Mouse (Mus musculus) spleen, adult 2 months (tissue): ENCODE measurements around the gene G6pc3. TPM values are rescaled to one million over a fixed set of nuclear protein-coding genes. Genes with fewer than 3 reads are reported as not detected.

Experiments used
- DNase-seq, 2 experiments: peaks; one replicate each; pipeline versions ENCODE4 v3.0.0 to v3.0.0-alpha.2; 2012 to 2021; ENCODE audit warnings: low spot score in 2 of 2, low read depth in 1 of 2
- H3K27ac ChIP-seq: fragments of 200-500 bp; 2 replicates; pipeline ENCODE4 v1.5.1; 2012; ENCODE audit warnings: low read length, inconsistent platforms; ENCODE audit not compliant: insufficient read depth
- H3K27me3 ChIP-seq: fragments of 200-500 bp; 2 replicates; pipeline ENCODE4 v1.6.1; 2012; ENCODE audit warnings: mild to moderate bottlenecking, moderate library complexity, low read length, inconsistent platforms; ENCODE audit not compliant: control insufficient read depth, insufficient read depth
- H3K36me3 ChIP-seq: fragments of 200-500 bp; 2 replicates; pipeline ENCODE4 v1.6.1; 2012; ENCODE audit warnings: mild to moderate bottlenecking, low read length, inconsistent platforms; ENCODE audit not compliant: control insufficient read depth, insufficient read depth
- H3K4me1 ChIP-seq: fragments of 200-500 bp; 2 replicates; pipeline ENCODE4 v1.6.1; 2011; ENCODE audit warnings: inconsistent platforms; ENCODE audit not compliant: control insufficient read depth, insufficient read depth, insufficient read length
- H3K4me3 ChIP-seq: fragments of 200-500 bp; 2 replicates; pipeline ENCODE4 v1.5.1; 2011; ENCODE audit warnings: mild to moderate bottlenecking, inconsistent platforms; ENCODE audit not compliant: insufficient read depth, insufficient read length; ENCODE audit errors: extremely low read depth
- CTCF ChIP-seq: fragments of 200-500 bp; IDR thresholded peaks from 2 replicates; pipeline ENCODE4 v1.5.1; 2011; ENCODE audit warnings: mild to moderate bottlenecking, inconsistent platforms; ENCODE audit not compliant: insufficient read depth, insufficient read length, insufficient replicate concordance; ENCODE audit errors: extremely low read depth
- POLR2A ChIP-seq: fragments of 200-500 bp; IDR thresholded peaks from 2 replicates; pipeline ENCODE4 v1.6.1; 2011; ENCODE audit warnings: low read depth, low read length, inconsistent platforms
- WGBS: fragments of 180-500 bp; shearing (Covaris S2); methylation state at CpG from one replicate; pipeline ENCODE4 v1.1.7; 2018; 5-methylcytosine and 5-hydroxymethylcytosine counted together
- polyA plus RNA-seq: library from polyadenylated mRNA; depleted of rRNA; stranded (reverse); fragments of >200 nt; gene quantifications from 2 replicates; pipeline ENCODE4 v1.2.3, GENCODE M21; 2012; rRNA removed

The G6pc3 gene
- 63.9 and 72.3 TPM in 2 replicates for polyA plus RNA-seq

DNA sequence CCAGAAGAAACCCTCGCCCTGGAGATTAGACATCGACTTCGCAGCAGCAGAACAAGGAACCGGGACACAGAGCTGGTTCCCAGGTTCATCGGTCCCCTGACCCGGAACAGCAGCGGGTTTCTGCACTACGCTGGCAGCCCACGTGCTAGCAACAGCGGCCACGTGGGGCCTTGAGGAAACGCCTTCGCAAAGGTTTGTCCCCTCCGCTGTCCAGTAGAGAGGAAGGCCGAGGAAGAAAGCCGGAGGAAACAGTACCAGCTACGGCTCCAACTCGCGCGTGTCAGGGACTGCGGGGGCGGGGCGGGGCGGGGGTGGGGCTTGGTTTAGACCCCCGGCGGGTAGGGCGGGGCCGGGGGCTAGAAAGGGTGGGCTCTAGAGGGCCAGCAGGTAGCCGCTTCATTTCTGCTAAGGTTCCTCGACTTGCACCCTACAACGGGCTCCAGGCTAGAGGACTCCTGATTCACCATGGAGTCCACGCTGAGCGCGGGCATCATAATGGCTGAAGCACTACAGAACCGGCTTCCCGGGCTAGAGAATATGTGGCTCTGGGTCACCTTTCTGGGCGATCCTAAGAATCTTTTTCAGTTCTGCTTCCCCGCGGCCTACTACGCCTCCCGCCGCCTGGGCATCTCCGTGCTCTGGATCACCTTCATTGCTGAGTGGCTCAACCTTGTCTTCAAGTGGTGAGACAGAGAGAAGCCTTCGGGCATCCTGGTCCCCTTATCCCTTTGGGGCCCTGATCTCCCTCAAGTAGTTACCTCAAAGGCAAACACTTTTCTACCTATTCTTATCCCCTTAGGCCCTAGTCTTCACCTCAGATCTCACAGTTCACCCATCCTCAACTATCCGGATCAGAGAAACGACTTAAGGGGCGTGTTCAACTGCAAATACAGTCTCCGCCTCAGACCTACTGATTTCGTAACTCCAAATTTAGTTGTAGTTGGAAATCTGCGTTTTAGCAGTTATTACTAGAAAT is at the start of gene G6pc3:
Gene G6pc3 (plus strand): TSS at position 160 of the 976 bp plus-strand sequence.
- peak within 1 kb of the TSS; percentile 52 for H3K27ac ChIP-seq
- no peaks in the 10 kb centered on the region; the same call in none of the 2 replicates for H3K4me1 ChIP-seq
- WGBS, result 2% methylated on average over 50 of the region's 50 CpGs

DNA sequence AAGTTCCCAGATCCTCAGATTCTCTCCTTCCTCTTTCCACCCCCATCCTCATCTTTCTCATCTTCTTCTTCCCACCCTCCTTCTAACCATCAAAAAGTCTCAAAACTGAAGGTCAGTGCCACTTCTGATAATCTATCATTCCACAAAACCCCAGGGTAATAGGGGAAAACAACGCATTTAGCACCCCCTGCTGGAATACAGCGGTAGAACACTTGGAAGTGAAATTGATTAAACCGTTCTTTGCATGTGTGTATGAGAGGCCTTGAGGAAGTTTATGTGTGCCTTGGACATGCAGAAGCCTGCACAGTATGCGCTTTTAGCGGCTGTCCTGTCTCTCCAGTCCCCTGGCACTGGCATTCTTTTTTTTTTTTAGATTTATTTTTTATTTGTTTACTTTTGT is 48.9 kb upstream of the G6pc3 start:
- H3K27ac ChIP-seq, result no peak overlapping the region
- 2% methylated on average over 5 of the region's 5 CpGs for WGBS
- TF ChIP-seq POLR2A (no peak), CTCF (peak; percentile 9; the same call in 1 of the 2 replicates)
- 0 out of 2 replicates have a peak, but pooled peaks cover 2% of the 10 kb centered on the region for H3K4me1 ChIP-seq
- peak; percentile 29 to 44 for DNase-seq
- H3K36me3 ChIP-seq, result no peaks in the 10 kb centered on the region
- peaks cover 7% of the 10 kb centered on the region; the same call in 1 of the 2 replicates for H3K27me3 ChIP-seq
- H3K4me3 ChIP-seq, result no peak overlapping the region

More for the DNA sequence above, at the start of gene G6pc3:
- TF ChIP-seq POLR2A (peak; percentile 8; the same call in 1 of the 2 replicates), CTCF (no peak)
- peak; percentile 65 to 90 for DNase-seq
- H3K36me3 ChIP-seq, result peaks cover 4% of the 10 kb centered on the region
- no peaks in the 10 kb centered on the region for H3K27me3 ChIP-seq
- peak within 1 kb of the TSS; percentile 70 for H3K4me3 ChIP-seq

DNA sequence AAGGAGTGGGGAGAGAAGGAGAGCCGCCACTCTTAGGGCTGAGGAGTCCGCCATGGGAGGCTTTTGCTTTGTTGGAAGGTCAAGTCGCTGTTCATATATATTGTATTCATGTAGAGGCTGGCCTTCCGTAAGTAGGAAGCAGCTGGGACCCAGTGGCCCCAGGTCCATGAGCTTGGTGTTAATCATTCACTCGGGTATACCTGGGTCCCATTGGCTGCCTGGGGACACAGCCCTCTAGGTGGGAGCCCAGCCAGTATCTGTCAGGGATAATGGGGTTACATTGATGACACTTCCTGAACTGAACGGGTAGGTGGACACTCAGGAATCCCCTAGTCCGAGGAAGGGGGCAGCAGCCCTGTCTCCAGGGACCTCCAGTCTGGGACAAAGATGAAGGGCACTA is 47.1 kb upstream of the G6pc3 start:
- 0 out of 2 replicates have a peak, but pooled peaks cover 3% of the 10 kb centered on the region for H3K4me1 ChIP-seq
- 74% methylated on average over 7 of the region's 7 CpGs for WGBS
- H3K36me3 ChIP-seq, result no peaks in the 10 kb centered on the region
- no peak overlapping the region for H3K27ac ChIP-seq
- peaks cover 15% of the 10 kb centered on the region for H3K27me3 ChIP-seq
- no peak overlapping the region for H3K4me3 ChIP-seq
- TF ChIP-seq CTCF (no peak), POLR2A (no peak)
- no peak for DNase-seq

DNA sequence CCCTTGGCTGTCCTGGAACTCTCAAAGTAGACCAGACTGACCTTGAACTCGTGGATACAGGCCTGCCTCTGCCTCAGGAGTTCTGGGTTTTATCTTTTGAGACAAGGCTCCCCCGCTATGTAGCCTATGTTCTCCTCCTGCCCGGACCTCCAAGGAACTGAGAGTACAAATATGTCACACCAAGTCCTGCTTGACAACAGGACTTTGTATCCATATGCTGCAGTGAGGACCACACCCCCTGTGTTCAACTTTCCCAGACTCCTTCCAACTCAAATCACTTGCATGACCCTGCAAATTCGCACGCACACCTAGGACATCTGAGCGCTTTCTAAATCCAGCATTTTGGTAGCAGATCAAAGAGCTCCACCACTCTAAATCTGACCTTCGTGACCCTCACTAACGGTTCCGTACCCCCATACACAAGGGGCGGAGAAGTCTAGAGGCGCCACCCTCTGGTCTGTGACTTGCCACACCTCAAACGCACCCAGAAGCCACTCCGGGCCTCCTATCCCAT is 44.4 kb upstream of the G6pc3 start:
- Histone ChIP-seq H3K27ac (no peak overlapping the region), H3K4me1 (0 out of 2 replicates have a peak, but pooled peaks cover 3% of the 10 kb centered on the region), H3K36me3 (no peaks in the 10 kb centered on the region), H3K27me3 (peaks cover 18% of the 10 kb centered on the region), H3K4me3 (no peak overlapping the region)
- TF ChIP-seq CTCF (no peak), POLR2A (no peak)
- DNase-seq, result no peak
- WGBS, result 35% methylated on average over 13 of the region's 13 CpGs

DNA sequence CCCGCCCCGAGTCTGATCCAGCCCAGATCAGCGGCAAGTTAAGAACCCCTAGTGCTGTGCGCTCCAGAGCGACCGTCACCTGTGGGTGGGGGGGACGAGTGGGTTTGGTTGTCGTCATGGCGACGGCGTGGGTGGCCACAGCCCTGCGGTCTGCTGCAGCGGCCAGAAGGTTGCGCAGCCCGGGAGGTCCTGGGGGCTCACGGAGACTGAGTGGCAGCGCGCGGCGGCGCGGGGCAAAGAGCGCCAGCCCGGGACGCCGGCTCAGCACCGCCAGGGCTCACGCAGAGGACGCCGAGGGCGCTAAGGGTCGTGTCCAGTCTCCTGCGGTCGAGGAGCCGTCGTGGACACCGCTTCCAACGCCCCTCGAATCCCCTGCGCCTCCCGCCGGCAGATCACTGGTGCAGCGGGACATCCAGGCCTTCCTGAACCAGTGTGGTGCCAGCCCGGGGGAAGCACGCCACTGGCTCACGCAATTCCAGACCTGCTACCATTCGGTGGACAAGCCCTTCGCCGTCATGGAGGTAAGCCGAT is 43.9 kb upstream of the G6pc3 start, which contains the start of gene Nags:
Gene Nags (plus strand): TSS at position 43 of the 531 bp plus-strand sequence.
- Histone ChIP-seq H3K27ac (no peak within 1 kb of the TSS), H3K4me1 (0 out of 2 replicates have a peak, but pooled peaks cover 3% of the 10 kb centered on the region), H3K36me3 (no peaks in the 10 kb centered on the region), H3K27me3 (peaks cover 18% of the 10 kb centered on the region), H3K4me3 (no peak within 1 kb of the TSS)
- no peak for DNase-seq
- 4% methylated on average over 50 of the region's 50 CpGs for WGBS
- TF ChIP-seq POLR2A (no peak), CTCF (no peak)

DNA sequence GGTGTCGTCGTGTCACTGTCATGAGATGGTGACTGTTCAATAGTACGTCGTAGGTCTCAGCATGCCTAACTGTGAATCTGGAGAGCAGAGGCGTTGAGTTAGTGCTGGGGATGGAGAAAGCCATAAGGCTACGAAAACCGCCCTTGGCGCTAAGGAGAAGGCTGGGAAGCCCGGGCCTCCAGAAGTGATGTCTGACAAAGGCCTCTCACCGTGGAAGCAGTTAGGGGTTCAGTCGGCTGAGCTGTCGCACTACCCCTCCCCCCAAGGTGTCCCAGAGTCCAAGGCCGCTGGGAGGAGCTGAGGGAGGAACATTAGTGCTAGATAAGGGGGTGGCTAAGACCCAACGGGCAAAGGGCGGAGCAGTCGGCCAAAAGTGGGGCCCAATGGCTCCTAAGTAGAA is 43.4 kb upstream of the G6pc3 start:
- peaks cover 18% of the 10 kb centered on the region for H3K27me3 ChIP-seq
- TF ChIP-seq CTCF (no peak), POLR2A (no peak)
- 14% methylated on average over 16 of the region's 16 CpGs for WGBS
- no peak overlapping the region for H3K27ac ChIP-seq
- 0 out of 2 replicates have a peak, but pooled peaks cover 3% of the 10 kb centered on the region for H3K4me1 ChIP-seq
- DNase-seq, result no peak
- H3K36me3 ChIP-seq, result no peaks in the 10 kb centered on the region
- H3K4me3 ChIP-seq, result no peak overlapping the region
